Mouse (Mus musculus) CH12.LX (cell line): ENCODE data around the gene Cxcr6. TPM values are rescaled to one million over a fixed set of nuclear protein-coding genes. Genes with fewer than 3 reads are reported as not detected.

Experiments used
- DNase-seq: peaks from one replicate; pipeline ENCODE4 v3.0.0-alpha.2; 2013; ENCODE audit errors: extremely low read depth
- H3K27ac ChIP-seq: 2 replicates; pipeline ENCODE4 v1.5.1; 2012; ENCODE audit warnings: low read depth, mild to moderate bottlenecking, control low read depth, moderate library complexity; ENCODE audit not compliant: insufficient read depth
- H3K27me3 ChIP-seq: replicated peaks from 2 replicates; pipeline ENCODE3; 2012; ENCODE audit warnings: inconsistent platforms
- H3K36me3 ChIP-seq, 2 experiments: replicated peaks in 1 of 2; 2 replicates each; pipeline versions ENCODE3 to v1.6.1; 2012; ENCODE audit warnings: inconsistent platforms in 1 of 2, low read length in 1 of 2, mild to moderate bottlenecking in 1 of 2, mixed read lengths in 1 of 2, moderate library complexity in 1 of 2; ENCODE audit not compliant: control insufficient read depth in 1 of 2, insufficient read depth in 1 of 2
- H3K4me1 ChIP-seq, 2 experiments: 2 replicates each; pipeline ENCODE4 v1.6.1; 2012; ENCODE audit warnings: inconsistent platforms in 1 of 2, moderate library complexity in 1 of 2; ENCODE audit not compliant: insufficient read depth in 2 of 2, control insufficient read depth in 1 of 2
- H3K4me2 ChIP-seq: 2 replicates; pipeline ENCODE4 v1.6.1; 2012; ENCODE audit warnings: low read depth, mild to moderate bottlenecking, control low read depth; ENCODE audit not compliant: poor library complexity, insufficient read depth, severe bottlenecking
- H3K4me3 ChIP-seq, 3 experiments: fragments of 150-350 bp in 1 of 3; sonication (generic) in 1 of 3; replicated peaks in 1 of 3; 2 replicates each; pipeline versions ENCODE3 to v1.5.1; 2011 to 2012; ENCODE audit warnings: low read depth in 2 of 3, low read length in 2 of 3, mild to moderate bottlenecking in 2 of 3, moderate library complexity in 2 of 3, control low read depth in 1 of 3, improper control_type of control experiment in 1 of 3, inconsistent platforms in 1 of 3, mixed read lengths in 1 of 3; ENCODE audit not compliant: poor library complexity in 1 of 3
- H3K79me2 ChIP-seq: replicated peaks from 2 replicates; pipeline ENCODE4 v1.6.1; 2012; ENCODE audit warnings: mild to moderate bottlenecking, moderate library complexity; ENCODE audit not compliant: control insufficient read depth, poor library complexity, insufficient read depth, severe bottlenecking; ENCODE audit errors: extremely low read depth
- H3K9ac ChIP-seq: 2 replicates; pipeline ENCODE4 v1.6.1; 2012; ENCODE audit warnings: low read depth, mild to moderate bottlenecking, control low read depth, moderate library complexity; ENCODE audit not compliant: insufficient read depth
- H3K9me3 ChIP-seq: replicated peaks from 2 replicates; pipeline ENCODE3; 2012; ENCODE audit warnings: low read length, inconsistent platforms, mixed read lengths
- BHLHE40 ChIP-seq: IDR thresholded peaks from 2 replicates; pipeline ENCODE4 v1.6.1; 2011; ENCODE audit warnings: mild to moderate bottlenecking, low read depth, low read length, improper control_type of control experiment
- CHD1 ChIP-seq: IDR thresholded peaks from 2 replicates; pipeline ENCODE4 v1.6.1; 2012; ENCODE audit warnings: low read depth, low read length, improper control_type of control experiment, inconsistent platforms
- CHD2 ChIP-seq: IDR thresholded peaks from 2 replicates; pipeline ENCODE4 v1.6.1; 2011; ENCODE audit warnings: low read length, improper control_type of control experiment
- CTCF ChIP-seq, 2 experiments: IDR thresholded peaks in 1 of 2; conservative IDR thresholded peaks in 1 of 2; 2 replicates each; pipeline ENCODE4 v1.5.1; 2011 to 2012; ENCODE audit warnings: low read depth in 2 of 2, low read length in 2 of 2, improper control_type of control experiment in 1 of 2, inconsistent platforms in 1 of 2, mild to moderate bottlenecking in 1 of 2, moderate library complexity in 1 of 2
- EP300 ChIP-seq: IDR thresholded peaks from 2 replicates; pipeline ENCODE4 v1.6.1; 2011; ENCODE audit warnings: low read length, improper control_type of control experiment
- ETS1 ChIP-seq: conservative IDR thresholded peaks from 2 replicates; pipeline ENCODE4 v1.6.1; 2012; ENCODE audit warnings: low read depth, mild to moderate bottlenecking, inconsistent platforms, low read length, improper control_type of control experiment, moderate library complexity
- GABPA ChIP-seq: IDR thresholded peaks from 2 replicates; pipeline ENCODE4 v1.6.1; 2012; ENCODE audit warnings: low read depth, low read length, improper control_type of control experiment, inconsistent platforms; ENCODE audit not compliant: insufficient replicate concordance
- HCFC1 ChIP-seq: IDR thresholded peaks from 2 replicates; pipeline ENCODE4 v1.6.1; 2012; ENCODE audit warnings: low read depth, mild to moderate bottlenecking, inconsistent platforms, low read length, improper control_type of control experiment
- IRF4 ChIP-seq: IDR thresholded peaks from 2 replicates; pipeline ENCODE4 v1.6.1; 2014; ENCODE audit warnings: low read depth, mild to moderate bottlenecking, inconsistent platforms, low read length, improper control_type of control experiment
- JUN ChIP-seq: IDR thresholded peaks from 2 replicates; pipeline ENCODE4 v1.6.1; 2011; ENCODE audit warnings: low read depth, mild to moderate bottlenecking, low read length, improper control_type of control experiment, moderate library complexity; ENCODE audit not compliant: insufficient read depth
- JUND ChIP-seq: conservative IDR thresholded peaks from 2 replicates; pipeline ENCODE4 v1.6.1; 2011; ENCODE audit warnings: low read depth, low read length, improper control_type of control experiment
- KAT2A ChIP-seq: IDR thresholded peaks from 2 replicates; pipeline ENCODE4 v1.6.1; 2012; ENCODE audit warnings: low read length, improper control_type of control experiment, inconsistent platforms; ENCODE audit not compliant: insufficient replicate concordance
- MAFK ChIP-seq: IDR thresholded peaks from 2 replicates; pipeline ENCODE4 v1.6.1; 2011; ENCODE audit warnings: low read length, improper control_type of control experiment; ENCODE audit not compliant: insufficient replicate concordance
- MAX ChIP-seq: IDR thresholded peaks from 2 replicates; pipeline ENCODE4 v1.6.1; 2011; ENCODE audit warnings: low read length, improper control_type of control experiment
- MAZ ChIP-seq: IDR thresholded peaks from 2 replicates; pipeline ENCODE4 v1.6.1; 2012; ENCODE audit warnings: low read depth, mild to moderate bottlenecking, inconsistent platforms, low read length, improper control_type of control experiment, moderate library complexity
- MEF2A ChIP-seq: IDR thresholded peaks from 2 replicates; pipeline ENCODE4 v1.6.1; 2014; ENCODE audit warnings: low read depth, mild to moderate bottlenecking, inconsistent platforms, low read length, improper control_type of control experiment, borderline replicate concordance
- MXI1 ChIP-seq: IDR thresholded peaks from 2 replicates; pipeline ENCODE4 v1.6.1; 2011; ENCODE audit warnings: mild to moderate bottlenecking, low read depth, low read length, improper control_type of control experiment
- MYC ChIP-seq: IDR thresholded peaks from 2 replicates; pipeline ENCODE4 v1.6.1; 2011; ENCODE audit warnings: low read depth, mild to moderate bottlenecking, improper control_type of control experiment, low read length
- NELFE ChIP-seq: IDR thresholded peaks from 2 replicates; pipeline ENCODE4 v1.6.1; 2011; ENCODE audit warnings: low read depth, low read length, improper control_type of control experiment
- NRF1 ChIP-seq: IDR thresholded peaks from 2 replicates; pipeline ENCODE4 v1.6.1; 2014; ENCODE audit warnings: low read depth, mild to moderate bottlenecking, inconsistent platforms, low read length, improper control_type of control experiment, moderate library complexity
- PAX5 ChIP-seq: IDR thresholded peaks from 2 replicates; pipeline ENCODE4 v1.6.1; 2012; ENCODE audit warnings: low read length, inconsistent platforms, mixed read lengths
- POLR2A ChIP-seq: IDR thresholded peaks from 2 replicates; pipeline ENCODE4 v1.6.1; 2011; ENCODE audit warnings: low read depth, mild to moderate bottlenecking, improper control_type of control experiment, low read length
- POLR2AphosphoS2 ChIP-seq: IDR thresholded peaks from 2 replicates; pipeline ENCODE4 v1.6.1; 2011; ENCODE audit warnings: low read depth, low read length, improper control_type of control experiment
- RAD21 ChIP-seq: IDR thresholded peaks from 2 replicates; pipeline ENCODE4 v1.6.1; 2011; ENCODE audit warnings: low read depth, mild to moderate bottlenecking, low read length, improper control_type of control experiment, moderate library complexity
- RCOR1 ChIP-seq: conservative IDR thresholded peaks from 2 replicates; pipeline ENCODE4 v1.6.1; 2012; ENCODE audit warnings: low read depth, mild to moderate bottlenecking, inconsistent platforms, low read length, improper control_type of control experiment
- SIN3A ChIP-seq: IDR thresholded peaks from 2 replicates; pipeline ENCODE4 v1.6.1; 2012; ENCODE audit warnings: low read length, improper control_type of control experiment, inconsistent platforms
- SMC3 ChIP-seq: IDR thresholded peaks from 2 replicates; pipeline ENCODE4 v1.6.1; 2011; ENCODE audit warnings: low read depth, low read length, improper control_type of control experiment
- TBP ChIP-seq: conservative IDR thresholded peaks from 2 replicates; pipeline ENCODE4 v1.6.1; 2011; ENCODE audit warnings: low read depth, low read length, improper control_type of control experiment
- TCF12 ChIP-seq: IDR thresholded peaks from 2 replicates; pipeline ENCODE4 v1.6.1; 2014; ENCODE audit warnings: low read depth, mild to moderate bottlenecking, inconsistent platforms, low read length, improper control_type of control experiment
- UBTF ChIP-seq: IDR thresholded peaks from 2 replicates; pipeline ENCODE4 v1.6.1; 2012; ENCODE audit warnings: low read depth, mild to moderate bottlenecking, inconsistent platforms, low read length, improper control_type of control experiment, moderate library complexity
- USF1 ChIP-seq: IDR thresholded peaks from 2 replicates; pipeline ENCODE4 v1.6.1; 2014; ENCODE audit warnings: low read depth, mild to moderate bottlenecking, inconsistent platforms, low read length, improper control_type of control experiment
- USF2 ChIP-seq: conservative IDR thresholded peaks from 2 replicates; pipeline ENCODE4 v1.6.1; 2011; ENCODE audit warnings: low read depth, low read length, improper control_type of control experiment
- ZC3H11A ChIP-seq: IDR thresholded peaks from 2 replicates; pipeline ENCODE4 v1.6.1; 2012; ENCODE audit warnings: low read depth, mild to moderate bottlenecking, inconsistent platforms, low read length, improper control_type of control experiment
- ZKSCAN1 ChIP-seq: IDR thresholded peaks from 2 replicates; pipeline ENCODE4 v1.6.1; 2012; ENCODE audit warnings: low read depth, inconsistent platforms, low read length, improper control_type of control experiment, borderline replicate concordance
- ZMIZ1 ChIP-seq: IDR thresholded peaks from 2 replicates; pipeline ENCODE4 v1.6.1; 2012; ENCODE audit warnings: low read depth, mild to moderate bottlenecking, inconsistent platforms, low read length, improper control_type of control experiment
- ZNF384 ChIP-seq: IDR thresholded peaks from 2 replicates; pipeline ENCODE4 v1.6.1; 2012; ENCODE audit warnings: low read depth, low read length, improper control_type of control experiment, inconsistent platforms
- dilution Hi-C: fragments of 300-500 bp; cut with MboI; formaldehyde crosslinking; loops from 2 replicates; pipeline ENCODE4 v1.14.3; 2020; ENCODE audit warnings: low sequenced_read_pairs; ENCODE audit not compliant: extremely low pct_unique_long_range_greater_than_20kb, extremely low pct_ligation_motif_present
- in situ Hi-C: fragments of 300-500 bp; cut with MboI; formaldehyde crosslinking; loops from 3 replicates; pipeline ENCODE4 v1.14.3; 2019; ENCODE audit warnings: low sequenced_read_pairs, low pct_ligation_motif_present, low pct_unique_long_range_greater_than_20kb, mixed read lengths
- polyA plus RNA-seq: library from polyadenylated mRNA; unstranded; fragments of >175 nt; gene quantifications from 2 replicates; pipeline ENCODE4 v1.2.1, GENCODE M21; 2012; ENCODE audit warnings: low read depth; ENCODE audit not compliant: insufficient read length
- total RNA-seq, 2 experiments: library from RNA; depleted of rRNA; stranded (reverse); fragments of 300-350 nt in 1 of 2; fragments of >200 nt in 1 of 2; gene quantifications; 2 replicates each; pipeline ENCODE4 v1.2.3; 2012 to 2014

The Cxcr6 gene
- total and polyA plus RNA-seq, 3 experiments = 0.08 to 1.4 (median 1.0) TPM

DNA sequence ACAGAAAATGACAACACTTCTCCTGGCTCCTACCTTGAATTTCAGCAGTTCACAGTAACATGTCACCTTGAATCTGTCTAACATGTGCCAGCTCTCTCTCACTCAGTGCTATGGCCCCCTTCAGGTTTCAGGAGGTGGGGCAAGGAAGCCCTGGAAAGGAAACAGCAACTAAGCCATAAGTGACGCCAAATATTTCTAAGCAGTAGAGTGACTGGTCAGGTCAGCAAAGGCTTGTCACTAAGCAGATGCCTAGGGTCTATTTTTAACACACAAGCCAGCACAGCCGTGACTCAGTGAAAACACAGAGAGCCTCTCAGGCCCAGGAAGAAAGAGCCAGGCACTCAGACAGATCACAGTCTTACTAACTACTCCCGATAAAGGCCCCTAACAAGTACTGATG, 38.8 kb downstream of the Cxcr6 start:
- Histone ChIP-seq H3K9me3 (no peaks in the 10 kb centered on the region), H3K27me3 (no peaks in the 10 kb centered on the region), H3K27ac (peak overlapping the region; percentile 93), H3K4me2 (peak overlapping the region; percentile 77), H3K4me3 (no peak overlapping the region), H3K36me3 (peaks cover 24 to 41% of the 10 kb centered on the region in 2 experiments), H3K79me2 (peaks cover 40% of the 10 kb centered on the region), H3K4me1 (peaks cover 13 to 61% of the 10 kb centered on the region in 2 experiments), H3K9ac (peak overlapping the region; percentile 86)
- DNase-seq = peak; percentile 85
- dilution Hi-C loops = no loop called here
- in situ Hi-C loops = no loop called here
- TF ChIP-seq SIN3A (peak; percentile 72), RAD21 (peak; percentile 34), CHD1 (no peak), IRF4 (peak; percentile 73), EP300 (no peak; the same call in none of the 2 replicates), POLR2AphosphoS2 (no peak), ETS1 (peak; percentile 61; the same call in 1 of the 2 replicates), JUN (0 out of 2 replicates have a peak, but pooled peaks have one; percentile 1), MAX (peak; percentile 92), GABPA (no peak), NRF1 (no peak), USF2 (no peak), UBTF (no peak), ZNF384 (no peak), ZKSCAN1 (no peak), PAX5 (no peak), MEF2A (peak; percentile 97), TCF12 (0 out of 2 replicates have a peak, but pooled peaks have one; percentile 51), CTCF (conservative IDR thresholded peaks at IDR 0.05 in 1 of 2, IDR thresholded peaks at IDR 0.05 in 1 of 2; ENCODE audit: low read depth in 2 of 2, low read length in 2 of 2) (peak in 1 of 2 experiments; percentile 59; a peak in 3 of 4 replicates), CHD2 (no peak), NELFE (peak; percentile 46; the same call in 1 of the 2 replicates), RCOR1 (no peak), ZMIZ1 (no peak), KAT2A (no peak), MAZ (0 out of 2 replicates have a peak, but pooled peaks have one; percentile 45), POLR2A (peak; percentile 56), BHLHE40 (peak; percentile 69), SMC3 (peak; percentile 41), ZC3H11A (no peak), MAFK (peak; percentile 61; the same call in 1 of the 2 replicates), USF1 (no peak), MXI1 (peak; percentile 91), HCFC1 (peak; percentile 43; the same call in 1 of the 2 replicates), MYC (peak; percentile 96), JUND (no peak), TBP (0 out of 2 replicates have a peak, but pooled peaks have one; percentile 25)
